Mouse (Mus musculus) heart, adult 2 months (tissue): ENCODE measurements around the gene Atp1a4. TPM values are rescaled to one million over a fixed set of nuclear protein-coding genes. Genes with fewer than 3 reads are reported as not detected.

Experiments
- DNase-seq, 2 experiments: peaks; one replicate each; pipeline ENCODE4 v3.0.0; 2021
- H3K27ac ChIP-seq: fragments of 200-600 bp; 2 replicates; pipeline ENCODE4 v1.8.1; 2022
- H3K27me3 ChIP-seq: fragments of 200-500 bp; 2 replicates; pipeline ENCODE4 v1.6.1; 2012; ENCODE audit warnings: mild to moderate bottlenecking, low read length, inconsistent platforms, mixed read lengths; ENCODE audit not compliant: control insufficient read depth, insufficient read depth
- H3K36me3 ChIP-seq: fragments of 200-500 bp; 2 replicates; pipeline ENCODE4 v1.6.1; 2012; ENCODE audit warnings: low read length, inconsistent platforms; ENCODE audit not compliant: control insufficient read depth, insufficient read depth
- H3K4me1 ChIP-seq: fragments of 200-500 bp; 2 replicates; pipeline ENCODE4 v1.6.1; 2011; ENCODE audit warnings: low read length; ENCODE audit not compliant: control insufficient read depth, insufficient read depth
- H3K4me3 ChIP-seq: fragments of 200-600 bp; 2 replicates; pipeline ENCODE4 v1.8.1; 2022
- H3K79me2 ChIP-seq: fragments of 200-500 bp; replicated peaks from 2 replicates; pipeline ENCODE4 v1.6.1; 2012; ENCODE audit warnings: mild to moderate bottlenecking, inconsistent platforms, low read length, moderate library complexity, mixed read lengths; ENCODE audit not compliant: control insufficient read depth, insufficient read depth
- H3K9ac ChIP-seq: fragments of 200-500 bp; 2 replicates; pipeline ENCODE4 v1.6.1; 2012; ENCODE audit warnings: low read depth, mild to moderate bottlenecking, control low read depth, inconsistent platforms, low read length, mixed read lengths
- CTCF ChIP-seq: fragments of 200-600 bp; IDR thresholded peaks from 2 replicates; pipeline ENCODE4 v1.8.1; 2022; ENCODE audit warnings: antibody characterized with exemption, mild to moderate bottlenecking, moderate library complexity
- EP300 ChIP-seq: fragments of 200-500 bp; IDR thresholded peaks from 2 replicates; pipeline ENCODE4 v1.6.1; 2011; ENCODE audit warnings: low read depth, low read length, control low read depth; ENCODE audit not compliant: insufficient read depth
- POLR2A ChIP-seq: fragments of 200-500 bp; IDR thresholded peaks from 2 replicates; pipeline ENCODE4 v1.6.1; 2011; ENCODE audit warnings: mild to moderate bottlenecking, low read depth, low read length, control low read depth; ENCODE audit not compliant: insufficient read depth
- WGBS: fragments of 180-500 bp; shearing (Covaris S2); methylation state at CpG from one replicate; pipeline ENCODE4 v1.1.7; 2018; 5-methylcytosine and 5-hydroxymethylcytosine counted together
- intact Hi-C: fragments of 180-260 bp; cut with DNase I; formaldehyde crosslinking; loops from one replicate; pipeline ENCODE4 v1.15.1; 2025
- polyA plus RNA-seq: library from polyadenylated mRNA; depleted of rRNA; stranded (reverse); fragments of >200 nt; gene quantifications from 2 replicates; pipeline ENCODE4 v1.2.3, GENCODE M21; 2012
- total RNA-seq, 2 experiments: library from RNA; stranded (reverse); gene quantifications; 2 replicates each; pipeline ENCODE4 v1.2.3; 2021

Gene Atp1a4
- total and polyA plus RNA-seq, 3 experiments = 0.10 TPM; not detected in 2

GRCm38 (mm10) chr1:172214748-172215147 lies 43.5 kb downstream of the Atp1a4 start:
- DNase-seq = peak in 1 of 2 experiments; percentile 70
- TF ChIP-seq EP300 = 0 out of 2 replicates have a peak, but pooled peaks have one; percentile 35
- no peak for TF ChIP-seq POLR2A
- no peaks in the 10 kb centered on the region for H3K27me3 ChIP-seq
- H3K9ac ChIP-seq = no peak overlapping the region
- H3K79me2 ChIP-seq = no peaks in the 10 kb centered on the region
- H3K36me3 ChIP-seq = peaks cover 3% of the 10 kb centered on the region; the same call in 1 of the 2 replicates
- no peak overlapping the region for H3K4me3 ChIP-seq
- H3K27ac ChIP-seq = no peak overlapping the region
- 11% methylated on average over 3 of the region's 3 CpGs for WGBS
- intact Hi-C loops = no loop called here
- peaks cover 20% of the 10 kb centered on the region for H3K4me1 ChIP-seq

- TF ChIP-seq EP300 (no peak), POLR2A (no peak), CTCF (no peak)
- H3K27ac ChIP-seq = no peak overlapping the region
- no peak overlapping the region for H3K4me3 ChIP-seq
- no peaks in the 10 kb centered on the region for H3K27me3 ChIP-seq
- peaks cover 15% of the 10 kb centered on the region for H3K4me1 ChIP-seq
- no peak overlapping the region for H3K9ac ChIP-seq
- intact Hi-C loops = no loop called here
- H3K79me2 ChIP-seq = no peaks in the 10 kb centered on the region
- no peak for DNase-seq
- peaks cover 3% of the 10 kb centered on the region; the same call in 1 of the 2 replicates for H3K36me3 ChIP-seq
- 60% methylated on average over 4 of the region's 4 CpGs for WGBS
Measured at GRCm38 (mm10) chr1:172213771-172214170, 44.4 kb downstream of the Atp1a4 start.

DNA sequence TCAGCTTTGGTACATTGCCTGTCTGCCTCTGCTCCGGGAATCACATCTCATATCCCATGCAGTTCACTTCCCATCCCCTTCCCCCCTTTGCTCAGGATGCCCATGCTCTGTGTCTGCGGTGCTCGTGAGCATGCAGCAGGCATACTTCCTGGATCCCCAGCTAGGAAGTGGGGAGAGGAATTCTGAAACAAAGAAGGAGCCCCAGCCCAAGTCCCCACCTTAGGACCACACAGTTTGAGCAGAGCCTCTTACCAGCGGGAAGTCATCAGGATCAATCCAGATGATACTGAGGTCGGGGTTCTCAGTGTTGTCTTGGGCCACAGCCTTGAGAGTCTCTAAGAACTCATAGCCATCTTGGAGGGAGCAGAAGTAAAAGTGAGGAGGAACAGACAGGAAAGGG lies 45.4 kb downstream of the Atp1a4 start:
- Histone ChIP-seq H3K9ac (no peak overlapping the region), H3K79me2 (no peaks in the 10 kb centered on the region), H3K27ac (no peak overlapping the region), H3K4me3 (no peak overlapping the region), H3K36me3 (peaks cover 3% of the 10 kb centered on the region; the same call in 1 of the 2 replicates), H3K27me3 (no peaks in the 10 kb centered on the region), H3K4me1 (peaks cover 9% of the 10 kb centered on the region)
- 46% methylated on average over 5 of the region's 5 CpGs for WGBS
- no peak for DNase-seq
- TF ChIP-seq CTCF (no peak), POLR2A (no peak), EP300 (no peak)
- intact Hi-C loops = no loop called here

- H3K4me1 ChIP-seq = peaks cover 26% of the 10 kb centered on the region
- no peak for TF ChIP-seq POLR2A
- no peak for TF ChIP-seq EP300
- TF ChIP-seq CTCF = no peak
- peak overlapping the region; percentile 97 for H3K27ac ChIP-seq
- WGBS = 20% methylated on average over 7 of the region's 7 CpGs
- peaks cover 4% of the 10 kb centered on the region; the same call in 1 of the 2 replicates for H3K36me3 ChIP-seq
- H3K4me3 ChIP-seq = peak overlapping the region; percentile 95
- H3K27me3 ChIP-seq = no peaks in the 10 kb centered on the region; the same call in 1 of the 2 replicates
- intact Hi-C loops = no loop called here
- H3K79me2 ChIP-seq = peaks cover 2% of the 10 kb centered on the region
- peak overlapping the region; percentile 10; the same call in 1 of the 2 replicates for H3K9ac ChIP-seq
- DNase-seq = peak in 1 of 2 experiments; percentile 27
Measured at GRCm38 (mm10) chr1:172207111-172207584, 51.1 kb downstream of the Atp1a4 start.

- Histone ChIP-seq H3K27me3 (no peaks in the 10 kb centered on the region; the same call in 1 of the 2 replicates), H3K9ac (peak within 1 kb of the TSS; percentile 97), H3K4me1 (peaks cover 30% of the 10 kb centered on the region), H3K79me2 (peaks cover 2% of the 10 kb centered on the region), H3K4me3 (peak within 1 kb of the TSS; percentile 95), H3K27ac (peak within 1 kb of the TSS; percentile 97), H3K36me3 (peaks cover 8% of the 10 kb centered on the region; the same call in 1 of the 2 replicates)
- TF ChIP-seq EP300 (0 out of 2 replicates have a peak, but pooled peaks have one; percentile 9), CTCF (no peak), POLR2A (peak; percentile 70)
- DNase-seq = peak; percentile 92
- under 1% methylated on average over 40 of the region's 40 CpGs for WGBS
- intact Hi-C loops = no loop called here
Measured at GRCm38 (mm10) chr1:172206141-172206917, 51.9 kb downstream of the Atp1a4 start, which contains the start of gene Pea15a. Gene Pea15a, minus strand, starts transcription at chr1:172206804.

GRCm38 (mm10) chr1:172205741-172206087 lies 52.5 kb downstream of the Atp1a4 start:
- 9% methylated on average over 3 of the region's 3 CpGs for WGBS
- DNase-seq = no peak
- peaks cover 34% of the 10 kb centered on the region for H3K4me1 ChIP-seq

More at GRCm38 (mm10) chr1:172205741-172206087, 52.5 kb downstream of the Atp1a4 start:
- H3K9ac ChIP-seq = peak overlapping the region; percentile 97
- H3K36me3 ChIP-seq = peaks cover 8% of the 10 kb centered on the region; the same call in 1 of the 2 replicates
- no peak for TF ChIP-seq EP300
- TF ChIP-seq CTCF = no peak
- no peak for TF ChIP-seq POLR2A
- peak overlapping the region; percentile 95 for H3K4me3 ChIP-seq
- intact Hi-C loops = no loop called here
- peaks cover 2% of the 10 kb centered on the region for H3K79me2 ChIP-seq
- no peaks in the 10 kb centered on the region; the same call in 1 of the 2 replicates for H3K27me3 ChIP-seq
- H3K27ac ChIP-seq = peak overlapping the region; percentile 97
